Mouse (Mus musculus) heart, embryonic 16.5 days (tissue): Measurements from ENCODE around the gene Slc25a12. TPM values are rescaled to one million over a fixed set of nuclear protein-coding genes. Genes with fewer than 3 reads are reported as not detected.

Experiments
- ATAC-seq: fragments of 200-750 bp; cut with Nextera tagmentation; replicated peaks from 2 replicates; pipeline ENCODE4 v1.8.0; 2017; ENCODE audit warnings: moderate number of reproducible peaks; ENCODE audit not compliant: insufficient read depth, low FRiP score; ENCODE audit errors: extremely low read depth
- H3K27ac ChIP-seq: fragments of 300-500 bp; sonication (generic); 2 replicates; pipeline ENCODE4 v1.5.1; 2014; ENCODE audit warnings: mild to moderate bottlenecking, low read length, control low read depth, moderate library complexity
- H3K27me3 ChIP-seq: fragments of 300-500 bp; sonication (generic); 2 replicates; pipeline ENCODE4 v1.6.1; 2014; ENCODE audit warnings: low read length, mixed read lengths; ENCODE audit not compliant: control insufficient read depth, insufficient read depth
- H3K36me3 ChIP-seq: fragments of 300-500 bp; sonication (generic); 2 replicates; pipeline ENCODE4 v1.6.1; 2014; ENCODE audit not compliant: control insufficient read depth, insufficient read depth
- H3K4me1 ChIP-seq: fragments of 300-500 bp; sonication (generic); 2 replicates; pipeline ENCODE4 v1.6.1; 2014; ENCODE audit warnings: low read length, mixed read lengths; ENCODE audit not compliant: control insufficient read depth, insufficient read depth
- H3K4me2 ChIP-seq: fragments of 300-500 bp; sonication (generic); 2 replicates; pipeline ENCODE4 v1.6.1; 2014; ENCODE audit warnings: low read depth, mild to moderate bottlenecking, control low read depth, low read length
- H3K4me3 ChIP-seq: fragments of 300-500 bp; sonication (generic); 2 replicates; pipeline ENCODE4 v1.5.1; 2014; ENCODE audit warnings: mild to moderate bottlenecking, control low read depth, low read length
- H3K9ac ChIP-seq: fragments of 300-500 bp; sonication (generic); 2 replicates; pipeline ENCODE4 v1.6.1; 2014; ENCODE audit warnings: low read length, control low read depth
- H3K9me3 ChIP-seq: fragments of 300-500 bp; sonication (generic); replicated peaks from 2 replicates; pipeline ENCODE4 v1.6.1; 2016; ENCODE audit warnings: low read length; ENCODE audit not compliant: control insufficient read depth
- WGBS: fragments of 180-500 bp; shearing (Covaris S2); extraction: QIAGEN DNeasy Blood & Tissue Kit; methylation state at CpG from one replicate; pipeline ENCODE4 v1.1.7; 2014; 5-methylcytosine and 5-hydroxymethylcytosine counted together
- polyA plus RNA-seq: library from polyadenylated mRNA; unstranded; fragments of >200 nt; fragmentation: Nextera tagmentation; extraction: Ambion mirVana; gene quantifications from 2 replicates; pipeline ENCODE4 v1.2.1, GENCODE M21; 2015

The Slc25a12 gene
- polyA plus RNA-seq, 1 experiment from 2014 or later, result 126 TPM

- H3K9ac ChIP-seq, result no peak overlapping the region
- H3K4me3 ChIP-seq, result no peak overlapping the region
- no peak overlapping the region for H3K4me2 ChIP-seq
- H3K4me1 ChIP-seq, result peaks cover 12% of the 10 kb centered on the region; the same call in 1 of the 2 replicates
- 42% methylated on average over 3 of the region's 3 CpGs for WGBS
- H3K27me3 ChIP-seq, result no peaks in the 10 kb centered on the region
- H3K36me3 ChIP-seq, result peaks cover 16% of the 10 kb centered on the region
- no peak for ATAC-seq
- H3K27ac ChIP-seq, result no peak overlapping the region
- no peaks in the 10 kb centered on the region for H3K9me3 ChIP-seq
Observed at GRCm38 (mm10) chr2:71304821-71305220, 62.7 kb downstream of the Slc25a12 start.

GRCm38 (mm10) chr2:71303221-71303620 lies 64.3 kb downstream of the Slc25a12 start:
- no peak overlapping the region; the same call in 1 of the 2 replicates for H3K27ac ChIP-seq
- peaks cover 12% of the 10 kb centered on the region; the same call in 1 of the 2 replicates for H3K4me1 ChIP-seq
- ATAC-seq, result peak; percentile 37; the same call in 1 of the 2 replicates
- no peaks in the 10 kb centered on the region for H3K27me3 ChIP-seq
- no peak overlapping the region for H3K4me2 ChIP-seq
- H3K36me3 ChIP-seq, result peaks cover 14% of the 10 kb centered on the region
- no peak overlapping the region for H3K9ac ChIP-seq
- H3K4me3 ChIP-seq, result no peak overlapping the region
- H3K9me3 ChIP-seq, result no peaks in the 10 kb centered on the region

- Histone ChIP-seq H3K4me3 (no peak overlapping the region), H3K4me2 (no peak overlapping the region), H3K36me3 (peaks cover 17% of the 10 kb centered on the region), H3K9me3 (no peaks in the 10 kb centered on the region), H3K27ac (no peak overlapping the region), H3K9ac (no peak overlapping the region), H3K4me1 (peaks cover 12% of the 10 kb centered on the region; the same call in 1 of the 2 replicates), H3K27me3 (no peaks in the 10 kb centered on the region)
- 77% methylated on average over 3 of the region's 3 CpGs for WGBS
- no peak for ATAC-seq
Observed at GRCm38 (mm10) chr2:71302156-71302663, 65.3 kb downstream of the Slc25a12 start.

DNA sequence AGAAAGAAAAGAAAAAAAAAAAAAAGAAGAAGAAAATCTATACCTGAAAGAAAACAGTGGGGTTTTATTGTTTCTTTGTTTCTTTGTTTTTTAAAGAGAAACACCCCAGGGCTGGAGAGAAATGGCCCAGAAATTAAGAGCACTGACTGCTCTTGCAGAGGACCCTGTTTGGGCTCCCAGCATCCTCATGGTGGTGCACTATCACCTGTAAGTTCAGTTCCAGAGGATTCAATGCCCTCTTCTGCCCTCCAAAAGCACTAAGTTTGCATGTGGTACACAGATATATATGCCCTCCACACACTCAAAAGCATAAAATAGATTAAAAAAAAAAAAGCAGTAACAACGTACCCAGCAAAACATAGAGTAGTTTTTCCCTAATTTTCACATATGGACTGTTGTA lies 68.8 kb downstream of the Slc25a12 start:
- H3K9ac ChIP-seq, result no peak overlapping the region
- peaks cover 8% of the 10 kb centered on the region; the same call in 1 of the 2 replicates for H3K4me1 ChIP-seq
- H3K27me3 ChIP-seq, result no peaks in the 10 kb centered on the region
- no peaks in the 10 kb centered on the region for H3K9me3 ChIP-seq
- H3K36me3 ChIP-seq, result peaks cover 20% of the 10 kb centered on the region
- H3K4me2 ChIP-seq, result no peak overlapping the region
- ATAC-seq, result no peak
- no peak overlapping the region for H3K27ac ChIP-seq
- H3K4me3 ChIP-seq, result no peak overlapping the region
- WGBS, result 93% methylated on average over 1 of the region's 1 CpGs

- no peak overlapping the region for H3K27ac ChIP-seq
- H3K4me3 ChIP-seq, result no peak overlapping the region
- H3K27me3 ChIP-seq, result no peaks in the 10 kb centered on the region
- ATAC-seq, result no peak
- no peaks in the 10 kb centered on the region for H3K9me3 ChIP-seq
- 68% methylated on average over 1 of the region's 1 CpGs for WGBS
- no peak overlapping the region for H3K4me2 ChIP-seq
- no peak overlapping the region for H3K9ac ChIP-seq
- H3K4me1 ChIP-seq, result no peaks in the 10 kb centered on the region
- peaks cover 23% of the 10 kb centered on the region for H3K36me3 ChIP-seq
Observed at GRCm38 (mm10) chr2:71297501-71297900, 70.0 kb downstream of the Slc25a12 start.

DNA sequence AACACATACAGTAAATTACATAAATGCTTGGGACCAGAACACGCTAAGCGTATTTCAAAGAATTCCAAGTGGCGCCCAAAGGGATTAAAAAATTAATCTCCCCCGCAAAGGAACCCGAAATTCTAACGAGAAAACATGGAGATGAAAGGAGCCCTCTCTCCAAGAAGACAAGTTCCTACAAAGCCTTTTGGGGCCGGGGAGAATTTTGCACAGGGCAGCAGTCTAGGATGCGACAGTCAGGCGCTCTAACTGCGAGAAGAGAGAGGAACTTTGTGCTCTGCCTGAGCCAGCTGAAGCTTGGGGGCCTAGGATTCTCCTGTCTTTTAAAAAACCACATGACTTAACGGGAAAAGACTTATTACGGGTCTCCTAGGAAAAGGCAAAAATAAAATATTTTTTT lies 71.7 kb downstream of the Slc25a12 start:
- WGBS, result 85% methylated on average over 12 of the region's 12 CpGs
- no peak overlapping the region for H3K4me3 ChIP-seq
- H3K27ac ChIP-seq, result no peak overlapping the region
- no peak overlapping the region for H3K9ac ChIP-seq
- no peak overlapping the region for H3K4me2 ChIP-seq
- H3K4me1 ChIP-seq, result no peaks in the 10 kb centered on the region
- H3K9me3 ChIP-seq, result no peaks in the 10 kb centered on the region
- peaks cover 23% of the 10 kb centered on the region for H3K36me3 ChIP-seq
- H3K27me3 ChIP-seq, result no peaks in the 10 kb centered on the region
- ATAC-seq, result no peak

DNA sequence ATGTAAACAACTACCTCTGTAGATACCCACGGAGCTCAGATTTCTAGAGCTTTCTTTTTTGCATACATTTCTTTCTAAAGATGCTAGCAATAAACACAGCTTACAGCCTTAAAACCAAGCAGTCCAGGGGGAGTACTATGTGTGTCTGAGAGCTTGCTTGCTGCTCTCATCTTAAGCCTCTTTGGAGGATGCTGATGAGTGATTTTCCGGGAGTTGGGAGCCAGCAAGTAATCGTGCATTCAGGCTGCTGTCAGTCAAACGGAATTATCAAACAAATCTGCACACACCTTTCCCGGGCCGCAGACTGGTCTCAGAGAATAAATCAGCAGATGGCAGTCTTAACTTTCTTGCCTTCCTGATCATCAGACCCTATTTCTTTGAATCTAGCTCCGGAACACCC lies 73.1 kb downstream of the Slc25a12 start:
- H3K27ac ChIP-seq, result no peak overlapping the region
- WGBS, result 39% methylated on average over 7 of the region's 7 CpGs
- no peak overlapping the region for H3K4me3 ChIP-seq
- H3K4me1 ChIP-seq, result no peaks in the 10 kb centered on the region
- H3K9ac ChIP-seq, result no peak overlapping the region
- ATAC-seq, result no peak
- no peak overlapping the region for H3K4me2 ChIP-seq
- peaks cover 23% of the 10 kb centered on the region for H3K36me3 ChIP-seq
- H3K9me3 ChIP-seq, result no peaks in the 10 kb centered on the region
- H3K27me3 ChIP-seq, result no peaks in the 10 kb centered on the region

DNA sequence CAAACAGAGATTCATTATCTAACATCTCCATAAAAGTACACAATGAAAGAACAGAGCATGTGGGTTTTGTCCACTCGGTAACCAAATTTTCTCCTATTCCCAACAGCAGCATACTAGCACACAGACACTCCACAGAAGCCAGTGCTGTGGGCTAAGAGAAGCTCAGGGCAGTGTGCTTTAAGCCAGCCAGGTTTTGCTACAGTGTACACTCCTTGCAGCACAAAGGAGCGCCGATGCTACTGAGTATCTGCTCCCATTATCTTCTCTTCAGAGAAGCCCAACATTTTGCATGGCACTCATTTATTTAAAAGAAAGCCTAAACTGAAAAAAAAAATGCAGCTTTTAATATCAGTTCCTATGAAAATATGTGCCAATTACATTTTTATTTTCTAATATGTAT lies 73.6 kb downstream of the Slc25a12 start:
- Histone ChIP-seq H3K27ac (no peak overlapping the region), H3K27me3 (no peaks in the 10 kb centered on the region), H3K4me2 (no peak overlapping the region), H3K9me3 (no peaks in the 10 kb centered on the region), H3K4me3 (no peak overlapping the region), H3K36me3 (peaks cover 26% of the 10 kb centered on the region), H3K9ac (no peak overlapping the region), H3K4me1 (no peaks in the 10 kb centered on the region)
- WGBS, result 79% methylated on average over 3 of the region's 3 CpGs
- no peak for ATAC-seq

- ATAC-seq, result no peak
- Histone ChIP-seq H3K4me3 (no peak overlapping the region), H3K36me3 (peaks cover 14% of the 10 kb centered on the region), H3K4me2 (no peak overlapping the region), H3K9ac (no peak overlapping the region), H3K4me1 (no peaks in the 10 kb centered on the region), H3K27ac (no peak overlapping the region), H3K27me3 (no peaks in the 10 kb centered on the region), H3K9me3 (no peaks in the 10 kb centered on the region)
- 74% methylated on average over 5 of the region's 5 CpGs for whole genome bisulfite sequencing
Observed at GRCm38 (mm10) chr2:71291566-71291965, 76.0 kb downstream of the Slc25a12 start.
